Mouse (Mus musculus) liver, embryonic 14.5 days (tissue): ENCODE data around the gene Gm29797. TPM values are rescaled to one million over a fixed set of nuclear protein-coding genes. Genes with fewer than 3 reads are reported as not detected.

Experiments used
- ATAC-seq: fragments of 200-750 bp; cut with Nextera tagmentation; 2 replicates; pipeline ENCODE4 v1.8.0; 2017; ENCODE audit warnings: moderate number of reproducible peaks, mild to moderate bottlenecking, moderate library complexity; ENCODE audit not compliant: insufficient read depth
- DNase-seq, 3 experiments: peaks; one replicate each; pipeline ENCODE4 v3.0.0-alpha.2; 2012 to 2013; ENCODE audit warnings: low read depth in 3 of 3, low spot score in 3 of 3
- H3K27ac ChIP-seq: fragments of 300-500 bp; sonication (generic); 2 replicates; pipeline ENCODE4 v1.5.1; 2014; ENCODE audit warnings: moderate library complexity, mild to moderate bottlenecking, control low read depth, inconsistent platforms
- H3K27me3 ChIP-seq: fragments of 300-500 bp; sonication (generic); 2 replicates; pipeline ENCODE4 v1.6.1; 2014; ENCODE audit warnings: mild to moderate bottlenecking, low read length, moderate library complexity; ENCODE audit not compliant: control insufficient read depth, insufficient read depth
- H3K36me3 ChIP-seq: fragments of 300-500 bp; sonication (generic); replicated peaks from 2 replicates; pipeline ENCODE4 v1.6.1; 2014; ENCODE audit warnings: low read depth; ENCODE audit not compliant: control insufficient read depth, insufficient read depth
- H3K4me1 ChIP-seq, 2 experiments: fragments of 200-500 bp in 1 of 2; fragments of 300-500 bp in 1 of 2; sonication (generic) in 1 of 2; replicated peaks; 2 replicates each; pipeline ENCODE4 v1.6.1; 2012 to 2014; ENCODE audit warnings: antibody characterized with exemption in 1 of 2, inconsistent platforms in 1 of 2, low read length in 1 of 2; ENCODE audit not compliant: control insufficient read depth in 2 of 2, insufficient read depth in 2 of 2
- H3K4me2 ChIP-seq: fragments of 300-500 bp; sonication (generic); 2 replicates; pipeline ENCODE4 v1.6.1; 2014; ENCODE audit warnings: low read depth, mild to moderate bottlenecking, control low read depth, moderate library complexity
- H3K4me3 ChIP-seq, 2 experiments: fragments of 200-500 bp in 1 of 2; fragments of 300-500 bp in 1 of 2; sonication (generic) in 1 of 2; 2 replicates each; pipeline ENCODE4 v1.5.1; 2012 to 2014; ENCODE audit warnings: low read depth in 2 of 2, low read length in 2 of 2, mild to moderate bottlenecking in 2 of 2, control low read depth in 1 of 2, inconsistent platforms in 1 of 2, moderate library complexity in 1 of 2; ENCODE audit not compliant: insufficient read depth in 1 of 2
- H3K9ac ChIP-seq: fragments of 300-500 bp; sonication (generic); replicated peaks from 2 replicates; pipeline ENCODE4 v1.6.1; 2014; ENCODE audit warnings: mild to moderate bottlenecking, control low read depth, moderate library complexity
- H3K9me3 ChIP-seq: fragments of 300-500 bp; sonication (generic); 2 replicates; pipeline ENCODE4 v1.6.1; 2016; ENCODE audit warnings: low read length, mixed read lengths; ENCODE audit not compliant: control insufficient read depth
- CTCF ChIP-seq: IDR thresholded peaks from 2 replicates; pipeline ENCODE4 v1.5.1; 2016; ENCODE audit warnings: antibody characterized with exemption, low read depth, control low read depth
- EP300 ChIP-seq: IDR thresholded peaks from 2 replicates; pipeline ENCODE4 v1.6.1; 2016; ENCODE audit warnings: antibody characterized with exemption, low read depth
- WGBS: fragments of 180-500 bp; shearing (Covaris S2); extraction: QIAGEN DNeasy Blood & Tissue Kit; methylation state at CpG from one replicate; pipeline ENCODE4 v1.1.7; 2014; ENCODE audit not compliant: insufficient replicate concordance; 5-methylcytosine and 5-hydroxymethylcytosine counted together
- polyA plus RNA-seq, 2 experiments: library from polyadenylated mRNA; depleted of rRNA in 1 of 2; stranded (reverse) in 1 of 2; unstranded in 1 of 2; fragments of >200 nt; fragmentation: Nextera tagmentation in 1 of 2; extraction: Ambion mirVana in 1 of 2; gene quantifications; 2 replicates each; pipeline versions ENCODE4 v1.2.1 to v1.2.3; 2012 to 2014

The Gm29797 gene
- 0.08 and 0.09 TPM in 2 replicates for polyA plus RNA-seq (2012; rRNA removed)
- polyA plus RNA-seq (2014; fragmentation: Nextera tagmentation; extraction: Ambion mirVana), result 0.14 TPM in 1 of 2 replicates, not detected in the other

GRCm38 (mm10) chr2:181656734-181657133, at the start of gene Gm29797:
TSS of gene Gm29797 (plus strand) at chr2:181657034.
- Histone ChIP-seq H3K4me3 (no peak within 1 kb of the TSS), H3K27ac (no peak within 1 kb of the TSS), H3K9ac (no peak within 1 kb of the TSS), H3K27me3 (no peaks in the 10 kb centered on the region), H3K36me3 (peaks cover 5% of the 10 kb centered on the region), H3K9me3 (no peaks in the 10 kb centered on the region), H3K4me1 (peaks cover 0 to 7% of the 10 kb centered on the region in 2 experiments; a peak in 1 of 4 replicates), H3K4me2 (no peak within 1 kb of the TSS)
- WGBS, result 54% methylated on average over 3 of the region's 3 CpGs
- TF ChIP-seq EP300 (no peak), CTCF (no peak)
- no peak for DNase-seq
- ATAC-seq, result no peak

- Histone ChIP-seq H3K27ac (no peak overlapping the region), H3K9me3 (no peaks in the 10 kb centered on the region), H3K4me1 (no peaks in the 10 kb centered on the region), H3K4me3 (no peak overlapping the region), H3K36me3 (peaks cover 19% of the 10 kb centered on the region), H3K9ac (no peak overlapping the region), H3K4me2 (no peak overlapping the region), H3K27me3 (no peaks in the 10 kb centered on the region)
- 75% methylated on average over 5 of the region's 5 CpGs for WGBS
- TF ChIP-seq CTCF, result no peak
- no peak for TF ChIP-seq EP300
- ATAC-seq (no peak), DNase-seq (no peak)
These were observed 37.9 kb upstream of the Gm29797 start for GRCm38 (mm10) chr2:181618761-181619495.

- no peak overlapping the region for H3K4me2 ChIP-seq
- ATAC-seq (no peak), DNase-seq (no peak)
- no peaks in the 10 kb centered on the region for H3K27me3 ChIP-seq
- no peak for TF ChIP-seq EP300
- TF ChIP-seq CTCF, result peak; percentile 28; the same call in 1 of the 2 replicates
- no peaks in the 10 kb centered on the region for H3K9me3 ChIP-seq
- H3K4me3 ChIP-seq, result no peak overlapping the region
- H3K36me3 ChIP-seq, result peaks cover 19% of the 10 kb centered on the region
- H3K9ac ChIP-seq, result no peak overlapping the region
- H3K4me1 ChIP-seq, result no peaks in the 10 kb centered on the region; a peak in 1 of 4 replicates
- H3K27ac ChIP-seq, result no peak overlapping the region
These were observed 33.4 kb upstream of the Gm29797 start for GRCm38 (mm10) chr2:181623401-181623800.

GRCm38 (mm10) chr2:181628471-181628870, 28.4 kb upstream of the Gm29797 start:
- Histone ChIP-seq H3K9me3 (no peaks in the 10 kb centered on the region), H3K27me3 (no peaks in the 10 kb centered on the region), H3K9ac (no peak overlapping the region), H3K27ac (no peak overlapping the region), H3K4me3 (no peak overlapping the region), H3K4me2 (no peak overlapping the region), H3K4me1 (no peaks in the 10 kb centered on the region; a peak in 1 of 4 replicates), H3K36me3 (peaks cover 13% of the 10 kb centered on the region)
- TF ChIP-seq EP300, result no peak
- TF ChIP-seq CTCF, result no peak
- ATAC-seq (no peak), DNase-seq (no peak)

GRCm38 (mm10) chr2:181632624-181633023, 24.2 kb upstream of the Gm29797 start:
- peaks cover 35% of the 10 kb centered on the region for H3K36me3 ChIP-seq
- H3K4me2 ChIP-seq, result no peak overlapping the region
- H3K4me3 ChIP-seq, result no peak overlapping the region
- DNase-seq, result no peak
- no peak for TF ChIP-seq CTCF
- no peak for TF ChIP-seq EP300
- ATAC-seq, result no peak
- H3K9ac ChIP-seq, result no peak overlapping the region
- H3K4me1 ChIP-seq, result no peaks in the 10 kb centered on the region; a peak in 1 of 4 replicates
- no peaks in the 10 kb centered on the region for H3K9me3 ChIP-seq
- H3K27me3 ChIP-seq, result no peaks in the 10 kb centered on the region
- 87% methylated on average over 6 of the region's 6 CpGs for WGBS
- H3K27ac ChIP-seq, result no peak overlapping the region
